Mouse (Mus musculus) c-Kit-positive CD71-positive TER-119-positive erythroid progenitor cells, embryonic 14.5 days (primary cell): ENCODE measurements at regions not wholly inside any gene's neighbourhood (a gene's known extent, or its start where the extent isn't known, plus 50 kb on each side); places are given as distances from the start of the nearest gene placed in this dataset.
A peak's percentile ranks its signal among the peaks of the same experiment; 100 is the strongest.
"Not testable (repeated sequence)": the region's sequence is repeated elsewhere in the genome, so short reads cannot be mapped to it uniquely, and the experiment has no call there.

Experiments used
- DNase-seq: peaks from one replicate; pipeline ENCODE4 v3.0.0-alpha.2; 2013; ENCODE audit warnings: low spot score

DNA sequence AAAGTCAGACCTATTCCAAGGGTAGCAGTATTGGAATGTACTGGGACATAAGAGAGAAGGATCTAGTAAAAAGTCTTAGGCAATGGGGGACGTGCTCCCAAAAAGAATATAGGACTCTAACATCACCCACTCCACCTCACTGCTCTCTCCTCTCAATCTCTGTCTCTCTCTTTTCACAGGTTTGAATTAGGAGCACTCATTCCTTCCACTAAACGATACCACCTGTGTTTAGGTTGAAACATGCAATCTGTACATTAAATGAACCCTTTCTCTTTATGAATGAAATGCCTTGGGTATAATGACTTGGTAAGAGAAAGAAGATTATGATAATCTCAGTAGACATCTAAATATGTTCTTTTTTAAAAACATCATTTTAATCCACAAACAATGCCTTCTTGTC, 129.4 kb downstream of the Zpld1 start:
- no peak for DNase-seq

- DNase-seq: no peak
Observed at GRCm38 (mm10) chr16:55166181-55166848, 131.5 kb downstream of the Zpld1 start.

- no peak for DNase-seq
Observed at GRCm38 (mm10) chr16:55162926-55163325, 134.9 kb downstream of the Zpld1 start.

GRCm38 (mm10) chr16:55151726-55152125, 146.1 kb downstream of the Zpld1 start:
- no peak for DNase-seq

GRCm38 (mm10) chr16:55142431-55143173, 155.2 kb downstream of the Zpld1 start:
- DNase-seq: no peak

GRCm38 (mm10) chr16:55134961-55135360, 162.8 kb downstream of the Zpld1 start:
- DNase-seq: no peak

DNA sequence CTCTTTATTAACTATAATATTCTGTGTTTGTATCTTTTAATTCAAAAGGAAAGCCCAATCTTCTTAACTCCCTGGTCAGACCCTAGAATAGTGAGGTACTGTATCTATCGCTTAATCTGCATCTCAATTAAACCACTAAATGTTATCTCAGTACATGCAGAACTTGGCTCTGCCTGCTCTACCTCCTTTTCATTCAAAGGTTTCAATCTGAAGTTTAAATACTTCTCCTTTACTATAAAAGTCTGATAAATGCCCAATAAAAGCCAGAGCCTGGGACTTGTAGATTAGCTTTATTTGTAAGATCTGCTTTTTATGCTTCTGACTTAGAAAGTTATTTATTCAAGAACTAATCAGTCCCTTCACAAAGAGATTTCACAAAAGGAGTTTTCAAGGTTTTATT, 200.1 kb downstream of the Zpld1 start:
- DNase-seq: no peak

DNA sequence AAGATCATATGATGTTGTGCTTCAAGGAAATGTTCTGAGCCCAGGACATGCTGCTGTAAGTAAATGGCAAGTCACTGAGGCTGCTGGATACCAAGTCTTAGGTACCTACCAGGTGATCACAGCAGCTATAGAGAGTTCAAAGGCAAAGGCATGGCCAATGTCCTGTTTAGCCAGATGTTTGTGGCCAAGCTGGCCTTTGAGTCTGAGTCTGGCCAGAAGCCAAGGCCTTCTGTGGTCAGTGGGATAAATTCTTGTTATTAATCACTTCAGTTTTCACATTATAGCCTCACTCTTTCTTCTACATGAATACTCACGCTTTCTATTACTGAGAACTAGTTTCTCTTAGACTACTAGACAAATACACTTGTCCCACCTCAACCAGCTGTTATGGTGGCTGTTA, 210.3 kb downstream of the Zpld1 start:
- no peak for DNase-seq

GRCm38 (mm10) chr16:55076172-55076571, 221.6 kb downstream of the Zpld1 start:
- no peak for DNase-seq

GRCm38 (mm10) chr16:55039777-55040176, 258.0 kb downstream of the Zpld1 start:
- no peak for DNase-seq

GRCm38 (mm10) chr16:55001661-55002289, 296.0 kb downstream of the Zpld1 start:
- DNase-seq: no peak

GRCm38 (mm10) chr16:54991595-54992240, 306.1 kb downstream of the Zpld1 start:
- no peak for DNase-seq

GRCm38 (mm10) chr16:54983759-54984218, 314.0 kb downstream of the Zpld1 start:
- peak; percentile 2 for DNase-seq

DNA sequence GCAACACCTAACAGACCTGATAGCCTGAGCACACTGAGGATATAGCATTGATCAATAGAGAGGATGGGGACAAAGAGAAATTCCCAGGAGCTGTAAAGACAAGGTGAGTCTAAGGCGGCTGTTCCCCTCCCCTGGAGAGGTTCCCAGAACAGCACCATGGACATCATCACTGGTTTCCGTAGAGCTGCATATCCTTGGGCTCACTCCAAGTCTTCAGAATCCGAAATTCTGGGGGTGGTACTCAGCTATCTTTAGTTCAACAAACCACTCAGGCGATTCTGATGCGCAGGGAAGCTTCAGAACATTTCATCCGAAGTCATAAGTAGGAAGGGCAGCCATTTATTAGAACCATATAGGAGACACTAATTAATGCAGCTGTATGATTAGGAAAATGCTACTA, 327.4 kb downstream of the Zpld1 start:
- no peak for DNase-seq

DNA sequence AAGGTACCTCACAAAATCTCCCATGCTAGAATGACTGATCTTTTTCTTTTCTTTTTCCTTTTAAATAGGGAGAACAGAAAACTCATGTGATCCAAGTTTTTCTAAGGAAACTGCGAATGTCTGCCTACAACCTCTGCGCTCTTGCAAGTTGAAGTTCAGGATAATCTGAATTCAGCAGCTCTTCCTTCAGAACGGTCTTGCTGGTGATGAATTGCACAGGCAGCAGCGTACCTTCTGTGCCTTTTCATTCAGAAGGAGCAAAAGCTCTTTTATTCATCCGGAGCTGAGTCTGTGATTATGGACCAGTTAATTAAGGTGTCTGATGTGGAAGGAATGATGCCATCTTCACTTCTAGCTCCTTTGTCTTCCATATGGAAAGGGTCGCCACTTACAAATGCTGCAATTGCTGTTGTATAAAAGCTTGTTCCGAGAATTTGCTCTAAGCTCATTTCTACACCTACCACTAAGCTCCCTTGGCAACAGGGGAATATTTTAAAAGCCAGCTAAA, 353.9 kb downstream of the Zpld1 start:
- no peak for DNase-seq

- DNase-seq: no peak
Observed at GRCm38 (mm10) chr16:54928259-54928658, 369.5 kb downstream of the Zpld1 start.

DNA sequence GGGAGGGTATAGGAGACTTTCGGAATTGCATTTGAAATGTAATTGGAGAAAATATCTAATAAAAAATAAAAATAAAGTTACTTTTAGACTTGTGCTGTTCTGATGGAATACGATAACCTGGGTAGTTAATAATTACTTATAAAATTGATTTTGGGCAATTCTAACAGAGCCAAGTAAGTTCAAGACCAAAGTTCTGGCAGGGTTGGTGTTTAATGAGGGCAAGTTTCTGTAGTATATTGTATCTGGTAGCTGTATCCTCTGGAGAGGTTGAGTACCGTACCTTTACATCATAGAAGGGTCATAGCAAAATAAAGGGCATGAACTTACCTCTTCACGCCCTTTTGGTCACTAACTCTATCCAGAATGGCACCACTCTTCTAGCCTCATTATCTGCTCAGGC, 394.9 kb downstream of the Zpld1 start:
- no peak for DNase-seq

- no peak for DNase-seq
Observed at GRCm38 (mm10) chr16:54901461-54901860, 396.3 kb downstream of the Zpld1 start.

- no peak for DNase-seq
Observed at GRCm38 (mm10) chr16:54894661-54895060, 403.1 kb downstream of the Zpld1 start.

- no peak for DNase-seq
Observed at GRCm38 (mm10) chr16:54857369-54857768, 440.4 kb downstream of the Zpld1 start.

- DNase-seq: not testable (repeated sequence)
Observed at GRCm38 (mm10) chr16:54842996-54843395, 454.8 kb downstream of the Zpld1 start.
